Mouse (Mus musculus) heart, adult 2 months (tissue): ENCODE results near the gene Igfbp4.

Experiments used
- CTCF ChIP-seq: fragments of 200-600 bp; IDR thresholded peaks from 2 replicates; pipeline ENCODE4 v1.8.1; 2022; ENCODE audit warnings: antibody characterized with exemption, mild to moderate bottlenecking, moderate library complexity
- POLR2A ChIP-seq: fragments of 200-500 bp; IDR thresholded peaks from 2 replicates; pipeline ENCODE4 v1.6.1; 2011; ENCODE audit warnings: mild to moderate bottlenecking, low read depth, low read length, control low read depth; ENCODE audit not compliant: insufficient read depth

- no peak for TF ChIP-seq CTCF
- TF ChIP-seq POLR2A: no peak
These were observed 1.1 kb downstream of the Igfbp4 start for GRCm38 (mm10) chr11:99041841-99042780.
